Mouse (Mus musculus) brown adipose tissue, adult 24 weeks (tissue): Measurements from ENCODE around the gene Cmtm3. TPM values are rescaled to one million over a fixed set of nuclear protein-coding genes. Genes with fewer than 3 reads are reported as not detected.

Source experiments
- H3K27ac ChIP-seq: fragments of 200-500 bp; replicated peaks from 2 replicates; pipeline ENCODE4 v1.5.1; 2012; ENCODE audit warnings: low read depth, mild to moderate bottlenecking, low read length
- H3K4me1 ChIP-seq: fragments of 200-500 bp; 2 replicates; pipeline ENCODE4 v1.6.1; 2012; ENCODE audit warnings: low read length, mixed read lengths; ENCODE audit not compliant: control insufficient read depth, insufficient read depth, insufficient read length
- H3K4me3 ChIP-seq: fragments of 200-500 bp; 2 replicates; pipeline ENCODE4 v1.5.1; 2012; ENCODE audit warnings: low read depth, mild to moderate bottlenecking, low read length, moderate library complexity; ENCODE audit not compliant: insufficient read depth
- polyA plus RNA-seq: library from polyadenylated mRNA; stranded (reverse); fragments of >200 nt; gene quantifications from 2 replicates; pipeline ENCODE4 v1.2.4, GENCODE M21; 2012; ENCODE audit not compliant: missing spikeins, insufficient read depth, insufficient read length

Gene Cmtm3
- polyA plus RNA-seq, 1 experiment = 15.1 TPM

DNA sequence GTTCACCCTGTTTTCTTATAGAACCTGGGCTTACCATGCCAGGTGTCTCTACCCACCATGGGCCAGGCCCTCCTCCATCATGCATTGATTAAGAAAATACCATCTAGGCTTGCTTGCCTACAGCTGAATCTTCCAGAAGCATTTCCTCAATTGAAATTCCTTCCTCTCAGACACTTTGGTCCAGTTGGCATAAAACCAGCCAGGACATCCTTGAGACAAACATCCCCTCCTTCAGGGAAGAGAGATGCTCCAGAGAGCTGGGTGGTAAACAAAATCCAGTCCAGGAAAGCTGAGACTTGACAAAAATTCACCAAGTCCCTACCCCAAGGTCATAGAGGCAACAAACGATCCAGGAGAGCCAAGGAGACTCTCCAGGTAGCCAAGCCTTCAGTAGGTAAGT, 5.0 kb upstream of the Cmtm3 start:
- Histone ChIP-seq H3K4me3 (no peak overlapping the region), H3K4me1 (peaks cover 6% of the 10 kb centered on the region; the same call in 1 of the 2 replicates), H3K27ac (peak overlapping the region; percentile 90)

GRCm38 (mm10) chr8:104336806-104337205, 2.4 kb upstream of the Cmtm3 start:
- H3K4me3 ChIP-seq = no peak overlapping the region
- H3K4me1 ChIP-seq = peaks cover 6% of the 10 kb centered on the region; the same call in 1 of the 2 replicates
- H3K27ac ChIP-seq = no peak overlapping the region

DNA sequence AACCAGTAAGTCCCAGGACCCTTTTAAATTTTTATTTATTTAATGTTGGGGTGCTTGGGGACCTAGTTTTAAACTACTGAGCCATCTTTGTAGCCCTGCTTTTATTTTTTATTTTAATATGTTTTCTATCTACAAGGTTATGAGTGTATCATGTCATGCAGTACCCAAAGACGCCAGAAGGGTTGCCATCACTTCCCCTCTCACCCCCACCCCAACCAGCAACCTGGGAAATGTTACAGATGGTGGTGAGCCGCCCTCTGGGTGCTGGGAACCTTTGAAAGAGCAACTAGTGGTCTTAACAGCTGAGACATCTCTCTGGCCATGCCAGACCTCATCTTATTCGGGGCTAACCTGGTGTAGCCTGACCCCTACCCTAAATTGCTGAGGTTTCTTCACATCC, 1.3 kb upstream of the Cmtm3 start:
- Histone ChIP-seq H3K4me1 (peaks cover 6% of the 10 kb centered on the region; the same call in 1 of the 2 replicates), H3K27ac (no peak overlapping the region), H3K4me3 (no peak overlapping the region)

DNA sequence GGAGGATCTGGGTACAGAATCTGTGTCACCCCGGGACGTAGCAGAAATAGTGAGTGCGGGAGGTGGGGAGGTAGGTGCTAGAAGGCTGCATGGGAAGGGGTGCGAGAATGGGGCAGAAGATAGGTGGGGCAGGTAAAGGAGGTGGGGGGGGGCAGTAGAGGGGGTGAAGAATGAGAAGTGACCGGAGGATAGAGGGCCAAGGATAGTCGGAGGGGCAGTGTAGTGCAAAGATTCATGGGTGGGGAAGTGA, 698 bp downstream of the Cmtm3 start:
- H3K27ac ChIP-seq = peak overlapping the region; percentile 95
- H3K4me1 ChIP-seq = no peaks in the 10 kb centered on the region
- peak overlapping the region; percentile 63 for H3K4me3 ChIP-seq

DNA sequence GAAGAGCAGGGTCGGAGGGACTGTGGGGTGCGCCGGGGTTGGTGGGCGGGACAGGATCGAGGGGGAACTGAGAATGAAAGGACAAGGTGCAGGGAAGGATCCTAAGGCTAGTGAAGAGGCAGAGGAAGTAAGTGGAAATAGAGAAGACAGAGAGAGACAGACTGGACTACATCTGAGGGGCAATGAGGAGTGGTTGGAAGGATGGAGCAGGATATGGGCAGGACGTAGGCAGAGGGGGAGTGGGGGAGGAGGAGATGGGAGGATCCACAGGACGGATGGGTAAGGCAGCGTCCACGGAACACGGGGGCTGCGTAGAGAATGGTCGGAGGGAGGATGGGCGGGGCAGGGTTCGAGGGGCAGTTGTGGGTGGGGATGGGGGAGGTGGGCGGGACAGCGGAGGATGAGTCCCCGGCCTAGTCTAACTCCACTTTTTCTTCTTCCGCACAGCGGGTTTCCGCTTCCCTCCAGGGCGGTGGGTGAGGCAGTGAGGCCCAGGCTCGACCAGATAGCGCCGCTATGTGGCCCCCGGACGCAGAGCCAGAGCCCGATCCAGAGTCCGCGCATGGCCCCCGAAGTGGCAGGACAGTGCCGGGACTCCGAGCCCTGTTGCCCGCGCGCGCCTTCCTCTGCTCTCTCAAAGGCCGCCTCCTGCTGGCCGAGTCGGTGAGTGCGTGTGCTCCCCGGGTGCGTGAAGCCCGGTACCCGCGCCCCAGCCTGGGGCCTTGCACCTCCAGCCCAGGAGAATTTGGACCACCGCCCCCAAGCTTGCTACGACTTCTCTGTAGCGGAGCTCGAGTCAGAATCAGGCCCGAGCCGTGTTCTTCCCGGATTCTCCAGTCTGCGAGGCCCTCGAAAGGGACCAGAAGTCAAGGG, 1.3 kb downstream of the Cmtm3 start:
- Histone ChIP-seq H3K4me1 (no peaks in the 10 kb centered on the region), H3K4me3 (peak overlapping the region; percentile 63), H3K27ac (peak overlapping the region; percentile 95)

- Histone ChIP-seq H3K4me3 (peak overlapping the region; percentile 63), H3K27ac (peak overlapping the region; percentile 95), H3K4me1 (no peaks in the 10 kb centered on the region)
Measured at GRCm38 (mm10) chr8:104341106-104341561, 1.9 kb downstream of the Cmtm3 start.

DNA sequence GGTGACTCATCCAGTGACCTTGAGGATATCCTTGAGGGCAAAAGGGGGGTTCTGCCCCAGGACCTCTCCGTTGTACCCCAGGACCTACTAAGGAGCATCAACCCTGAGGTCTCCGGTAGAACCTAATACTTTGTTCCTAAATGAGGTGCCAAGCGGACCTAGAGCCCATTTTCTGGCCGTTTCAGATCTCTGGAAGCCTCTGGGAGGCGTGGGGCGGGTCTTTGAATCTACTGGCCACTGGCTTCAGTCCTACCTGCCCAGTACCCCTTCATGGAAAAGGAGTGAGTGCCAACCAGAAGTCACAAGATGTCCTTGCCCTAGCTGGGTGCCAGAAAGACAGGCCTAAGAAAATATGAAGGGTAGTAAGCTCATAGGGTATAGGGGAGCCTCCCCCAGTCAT, 2.5 kb downstream of the Cmtm3 start:
- H3K4me3 ChIP-seq = peak overlapping the region; percentile 63

DNA sequence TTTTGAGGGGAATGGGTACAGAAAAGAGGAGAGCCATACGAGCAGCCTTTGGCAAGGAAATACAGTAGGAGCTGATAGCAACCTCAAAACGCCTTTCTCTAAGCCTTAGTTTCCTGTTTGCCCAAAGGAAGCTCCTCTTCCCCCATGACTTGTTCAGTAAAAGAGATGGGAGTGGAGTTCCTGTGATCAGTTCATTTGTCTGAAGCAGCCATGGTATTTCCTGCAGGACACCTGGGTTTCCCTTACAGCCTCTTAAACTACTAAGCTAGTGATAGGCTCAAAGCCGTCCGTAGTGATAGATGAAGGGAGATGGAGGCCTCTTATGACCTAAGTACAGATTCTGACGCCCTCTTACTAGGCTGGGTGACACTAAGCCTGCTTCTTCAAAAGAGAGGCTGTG, 3.2 kb downstream of the Cmtm3 start:
- Histone ChIP-seq H3K4me3 (no peak overlapping the region), H3K4me1 (no peaks in the 10 kb centered on the region), H3K27ac (peak overlapping the region; percentile 49)

More for the DNA sequence above, 2.5 kb downstream of the Cmtm3 start:
- peak overlapping the region; percentile 68 for H3K27ac ChIP-seq
- H3K4me1 ChIP-seq = no peaks in the 10 kb centered on the region

DNA sequence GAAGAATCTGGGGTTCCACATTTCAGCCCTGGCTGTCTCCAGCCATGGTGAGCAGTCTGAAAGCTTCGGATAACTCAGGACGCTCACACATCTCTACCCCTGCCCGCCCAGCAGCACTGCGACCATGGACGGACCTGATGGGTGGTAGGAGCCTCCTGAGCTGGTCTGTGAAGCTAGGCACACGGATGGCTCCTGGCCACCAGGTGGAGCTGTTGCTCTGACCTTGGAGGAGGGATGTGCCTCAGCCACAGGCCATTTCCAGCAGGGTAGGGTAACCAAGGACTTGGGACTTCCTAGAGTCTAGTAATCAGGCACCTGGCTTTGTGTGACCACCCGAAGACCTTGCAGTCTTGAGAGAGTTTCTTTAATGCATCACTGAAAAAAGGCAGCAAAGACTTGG, 4.7 kb downstream of the Cmtm3 start:
- no peak overlapping the region for H3K27ac ChIP-seq
- H3K4me3 ChIP-seq = no peak overlapping the region
- peaks cover 3% of the 10 kb centered on the region; the same call in 1 of the 2 replicates for H3K4me1 ChIP-seq

- Histone ChIP-seq H3K27ac (no peak overlapping the region), H3K4me3 (no peak overlapping the region), H3K4me1 (peaks cover 6% of the 10 kb centered on the region)
Measured at GRCm38 (mm10) chr8:104344622-104345021, 5.4 kb downstream of the Cmtm3 start.

DNA sequence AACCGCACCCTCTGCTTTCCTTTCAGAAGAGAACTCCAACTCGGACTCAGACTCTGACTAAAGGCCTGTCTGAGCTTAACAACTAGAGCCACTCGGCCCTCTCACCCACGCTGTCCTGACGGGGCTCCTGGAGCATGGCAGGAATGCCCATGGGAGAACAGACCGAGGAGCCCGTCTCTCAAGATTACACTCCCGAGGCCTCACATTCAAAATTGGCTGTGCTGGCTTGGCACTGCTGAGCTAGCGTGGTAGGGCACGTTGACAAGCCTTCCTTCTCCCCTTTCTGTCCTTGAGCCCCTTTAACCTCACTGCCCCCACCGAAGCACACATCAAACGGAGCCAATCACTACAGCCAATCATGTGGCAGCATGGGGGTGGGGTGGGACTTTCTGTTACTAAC, 7.5 kb downstream of the Cmtm3 start:
- Histone ChIP-seq H3K4me3 (no peak overlapping the region), H3K4me1 (peaks cover 11% of the 10 kb centered on the region), H3K27ac (no peak overlapping the region)

DNA sequence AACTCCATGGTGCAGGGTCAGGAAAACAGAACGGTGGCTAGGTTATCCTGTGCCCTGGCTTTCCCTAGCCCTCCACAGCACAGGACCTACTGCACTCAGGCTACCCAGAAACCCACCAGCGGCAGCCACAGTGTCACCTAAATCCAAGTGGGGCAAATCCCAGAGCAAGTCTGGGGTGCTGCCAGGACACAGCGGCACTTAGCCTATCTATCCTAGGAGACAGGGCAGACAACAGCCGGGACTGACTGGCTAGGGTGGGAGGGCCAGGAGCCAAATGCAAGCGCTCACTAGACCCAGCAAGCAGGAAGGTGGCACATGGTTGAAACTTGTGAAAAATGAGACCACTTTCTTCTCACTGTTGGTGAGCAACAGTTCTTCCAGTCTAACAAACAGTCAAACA, 9.8 kb downstream of the Cmtm3 start:
- Histone ChIP-seq H3K4me3 (no peak overlapping the region), H3K4me1 (peaks cover 11% of the 10 kb centered on the region), H3K27ac (peak overlapping the region; percentile 7; the same call in 1 of the 2 replicates)

DNA sequence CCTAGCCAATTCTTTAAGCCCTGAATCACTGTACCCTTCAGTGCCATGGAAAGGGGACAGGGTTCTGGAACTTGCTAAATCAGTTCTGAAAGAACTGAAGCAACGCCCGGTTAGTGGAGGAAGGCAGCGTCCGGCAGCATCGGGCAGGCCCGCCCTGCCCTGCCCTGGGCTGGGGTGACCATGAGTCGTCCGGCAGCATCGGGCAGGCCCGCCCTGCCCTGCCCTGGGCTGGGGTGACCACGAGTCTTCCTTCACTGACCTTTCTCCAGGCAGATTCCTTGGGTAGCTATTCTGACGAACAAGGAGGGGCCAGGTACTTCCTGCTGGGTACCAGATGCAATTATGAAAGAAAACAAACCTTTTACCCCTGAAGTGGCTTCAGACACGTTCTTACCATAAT, 10.8 kb downstream of the Cmtm3 start:
- H3K27ac ChIP-seq = no peak overlapping the region
- no peak overlapping the region for H3K4me3 ChIP-seq
- peaks cover 11% of the 10 kb centered on the region for H3K4me1 ChIP-seq

DNA sequence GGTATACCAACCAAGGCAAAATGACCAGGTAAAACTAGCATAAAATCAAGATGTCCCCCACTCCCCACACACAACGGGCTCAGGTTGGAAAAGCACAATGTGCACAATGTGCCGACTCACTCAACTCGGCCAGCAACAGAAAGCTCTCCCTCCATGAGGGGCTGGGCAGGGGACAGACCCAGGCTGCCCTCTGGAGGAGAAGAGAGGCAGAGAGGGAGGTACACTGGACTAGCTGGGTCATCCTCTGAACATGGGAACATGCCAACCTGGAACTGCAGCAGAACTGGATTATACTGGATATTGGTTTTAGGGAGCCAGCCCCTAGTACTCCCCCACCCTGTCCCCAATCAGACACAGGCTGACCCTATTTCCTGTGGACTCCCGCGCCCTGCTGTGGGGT, 14.0 kb downstream of the Cmtm3 start:
- Histone ChIP-seq H3K4me3 (no peak overlapping the region), H3K27ac (no peak overlapping the region), H3K4me1 (peaks cover 17% of the 10 kb centered on the region)

DNA sequence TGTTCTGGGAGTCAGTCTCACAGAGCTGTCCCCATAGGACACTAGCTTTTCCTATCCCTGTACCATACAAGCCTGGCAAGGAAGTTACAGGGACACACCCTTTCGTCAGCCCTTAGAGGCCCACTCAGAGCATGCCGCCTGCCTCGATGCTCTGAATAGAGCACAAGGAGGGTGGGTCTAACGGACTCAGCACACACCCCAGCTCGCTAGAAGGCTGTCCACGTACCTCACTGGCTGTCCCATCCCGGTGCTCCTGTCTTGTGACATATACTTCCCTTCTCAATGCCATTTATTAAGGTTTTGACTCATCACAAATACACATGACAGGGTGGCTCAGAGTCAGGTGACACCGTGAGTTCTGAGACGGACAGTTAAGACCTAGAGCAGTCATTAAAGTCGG, 15.3 kb downstream of the Cmtm3 start:
- Histone ChIP-seq H3K27ac (no peak overlapping the region; the same call in 1 of the 2 replicates), H3K4me3 (no peak overlapping the region), H3K4me1 (peaks cover 18% of the 10 kb centered on the region)

GRCm38 (mm10) chr8:104358637-104359036, 19.4 kb downstream of the Cmtm3 start:
- Histone ChIP-seq H3K27ac (peak overlapping the region; percentile 69), H3K4me1 (peaks cover 23% of the 10 kb centered on the region), H3K4me3 (no peak overlapping the region)
